Mouse (Mus musculus) lung, postnatal 0 days (tissue): ENCODE measurements around the gene Zfpm1.

ENCODE experiments used
- CTCF ChIP-seq: IDR thresholded peaks from 2 replicates; pipeline ENCODE4 v1.5.1; 2016; ENCODE audit warnings: antibody characterized with exemption, mild to moderate bottlenecking
- EP300 ChIP-seq: IDR thresholded peaks from 2 replicates; pipeline ENCODE4 v1.6.1; 2016; ENCODE audit warnings: antibody characterized with exemption, mild to moderate bottlenecking, control low read depth

GRCm38 (mm10) chr8:122357202-122357601, 75.3 kb downstream of the Zfpm1 start:
- TF ChIP-seq CTCF, result no peak
- no peak for TF ChIP-seq EP300
